Mouse (Mus musculus) cerebellum, adult 2 months (tissue): ENCODE measurements at regions not wholly inside any gene's neighbourhood (a gene's known extent, or its start where the extent isn't known, plus 50 kb on each side); places are given as distances from the start of the nearest gene placed in this dataset.

ENCODE experiments used
- CTCF ChIP-seq: fragments of 200-500 bp; IDR thresholded peaks from 2 replicates; pipeline ENCODE4 v1.5.1; 2011; ENCODE audit warnings: low read depth, mild to moderate bottlenecking, control low read depth, low read length, moderate library complexity, borderline replicate concordance; ENCODE audit not compliant: insufficient read depth
- POLR2A ChIP-seq: fragments of 200-500 bp; IDR thresholded peaks from 2 replicates; pipeline ENCODE4 v1.6.1; 2011; ENCODE audit warnings: low read length, control low read depth, borderline replicate concordance; ENCODE audit not compliant: insufficient read depth

GRCm38 (mm10) chr2:61071025-61071424, 108.0 kb upstream of the Rbms1 start:
- TF ChIP-seq CTCF (no peak), POLR2A (no peak)
